Comparison of ENCODE assay signal across 8 mouse cellular contexts in genomic region chr8:64946820-64947697, GRCm38 (mm10). TPM values are rescaled to one million over a fixed set of nuclear protein-coding genes. Genes with fewer than 3 reads are reported as not detected.
DNase-seq lines count a peak whose midpoint lies in the region; ATAC-seq and TF ChIP-seq lines count a peak whose summit lies in the region.

Tmem192 (plus strand) TSS chr8:64947185.

- DNase-seq in CD8-positive naive resting alpha-beta T cell, adult 2 months (ENCODE audit: low read depth in 2 of 2, low spot score in 2 of 2), result peak; percentile 95 to 96
- peak; percentile 77 for DNase-seq in c-Kit-positive CD71-negative TER-119-negative erythroid progenitor cells, embryonic 14.5 days (ENCODE audit: low read depth)
- peak; percentile 94 for DNase-seq in forebrain, embryonic 11.5 days (ENCODE audit: low spot score)
- peak; percentile 97 to 98 for DNase-seq in kidney, postnatal 4 days

- TF ChIP-seq CTCF in testis, adult 2 months (IDR thresholded peaks at IDR 0.05; ENCODE audit: control insufficient read depth, insufficient read depth, insufficient replicate concordance, low read depth, low read length), result no peak

- H3K4me1 ChIP-seq in forebrain, embryonic 11.5 days (replicated peaks; ENCODE audit: control insufficient read depth, insufficient read depth, low read length), result no peaks in the 10 kb centered on the region
- H3K4me1 ChIP-seq in heart, embryonic 16.5 days (ENCODE audit: control insufficient read depth, insufficient read depth, low read length), result no peaks in the 10 kb centered on the region
- no peaks in the 10 kb centered on the region; the same call in 1 of the 2 replicates for H3K4me1 ChIP-seq in liver, embryonic 16.5 days (ENCODE audit: control insufficient read depth, low read depth, low read length)
- peaks cover 19% of the 10 kb centered on the region for H3K4me1 ChIP-seq in neural tube, embryonic 13.5 days (replicated peaks)
- peaks cover 4% of the 10 kb centered on the region for H3K4me1 ChIP-seq in testis, adult 2 months (ENCODE audit: control insufficient read depth, insufficient read depth, low read length)

- no peaks in the 10 kb centered on the region for H3K9me3 ChIP-seq in forebrain, embryonic 11.5 days (ENCODE audit: control insufficient read depth, low read length)
- H3K9me3 ChIP-seq in heart, embryonic 16.5 days (replicated peaks; ENCODE audit: control insufficient read depth, low read length), result no peaks in the 10 kb centered on the region
- no peaks in the 10 kb centered on the region for H3K9me3 ChIP-seq in liver, embryonic 16.5 days (replicated peaks; ENCODE audit: control insufficient read depth, low read length)
- no peaks in the 10 kb centered on the region for H3K9me3 ChIP-seq in neural tube, embryonic 13.5 days

- WGBS in forebrain, embryonic 11.5 days, result 1% methylated on average over 70 of the region's 73 CpGs
- under 1% methylated on average over 70 of the region's 73 CpGs for WGBS in heart, embryonic 16.5 days
- WGBS in liver, embryonic 16.5 days (ENCODE audit: insufficient replicate concordance), result under 1% methylated on average over 72 of the region's 73 CpGs
- 2% methylated on average over 73 of the region's 73 CpGs for WGBS in neural tube, embryonic 13.5 days

- peak within 1 kb of the TSS; percentile 54 for H3K9ac ChIP-seq in forebrain, embryonic 11.5 days (ENCODE audit: low read length)
- peak within 1 kb of the TSS; percentile 84 for H3K9ac ChIP-seq in heart, embryonic 16.5 days (ENCODE audit: low read length)
- peak within 1 kb of the TSS; percentile 74 for H3K9ac ChIP-seq in liver, embryonic 16.5 days (ENCODE audit: low read depth, low read length)
- H3K9ac ChIP-seq in neural tube, embryonic 13.5 days, result peak within 1 kb of the TSS; percentile 73

- ATAC-seq in forebrain, embryonic 11.5 days (replicated peaks; ENCODE audit: low FRiP score), result peak; percentile 96
- ATAC-seq in heart, embryonic 16.5 days (replicated peaks; ENCODE audit: extremely low read depth, insufficient read depth, low FRiP score), result peak; percentile 96
- ATAC-seq in liver, embryonic 16.5 days (ENCODE audit: low read depth), result peak; percentile 94
- peak; percentile 95 for ATAC-seq in neural tube, embryonic 13.5 days (ENCODE audit: low read depth)

- peaks cover 3% of the 10 kb centered on the region; the same call in 1 of the 2 replicates for H3K27me3 ChIP-seq in forebrain, embryonic 11.5 days (ENCODE audit: control insufficient read depth, insufficient read depth, low read length)
- H3K27me3 ChIP-seq in heart, embryonic 16.5 days (ENCODE audit: control insufficient read depth, insufficient read depth, low read length), result peaks cover 2% of the 10 kb centered on the region; the same call in 1 of the 2 replicates
- H3K27me3 ChIP-seq in liver, embryonic 16.5 days (ENCODE audit: control insufficient read depth, insufficient read depth, low read depth, low read length), result no peaks in the 10 kb centered on the region; the same call in 1 of the 2 replicates
- peaks cover 7% of the 10 kb centered on the region; the same call in 1 of the 2 replicates for H3K27me3 ChIP-seq in neural tube, embryonic 13.5 days
- H3K27me3 ChIP-seq in testis, adult 2 months (ENCODE audit: control insufficient read depth, insufficient read depth, low read length), result no peaks in the 10 kb centered on the region

- no peaks in the 10 kb centered on the region for H3K36me3 ChIP-seq in forebrain, embryonic 11.5 days (ENCODE audit: control insufficient read depth, insufficient read depth, low read length)
- H3K36me3 ChIP-seq in heart, embryonic 16.5 days (ENCODE audit: control insufficient read depth, insufficient read depth), result no peaks in the 10 kb centered on the region
- H3K36me3 ChIP-seq in liver, embryonic 16.5 days (ENCODE audit: control insufficient read depth, insufficient read depth), result no peaks in the 10 kb centered on the region
- no peaks in the 10 kb centered on the region for H3K36me3 ChIP-seq in neural tube, embryonic 13.5 days
- H3K36me3 ChIP-seq in testis, adult 2 months (ENCODE audit: control insufficient read depth, insufficient read depth, low read length), result no peaks in the 10 kb centered on the region

- peak within 1 kb of the TSS; percentile 76 for H3K4me3 ChIP-seq in forebrain, embryonic 11.5 days (ENCODE audit: low read depth, low read length)
- H3K4me3 ChIP-seq in heart, embryonic 16.5 days (ENCODE audit: low read length), result peak within 1 kb of the TSS; percentile 94
- H3K4me3 ChIP-seq in liver, embryonic 16.5 days (ENCODE audit: low read depth, low read length), result peak within 1 kb of the TSS; percentile 80
- H3K4me3 ChIP-seq in neural tube, embryonic 13.5 days, result peak within 1 kb of the TSS; percentile 81
- H3K4me3 ChIP-seq in testis, adult 2 months (ENCODE audit: control insufficient read depth, low read depth, low read length), result peak within 1 kb of the TSS; percentile 97

- peak; percentile 20; the same call in 1 of the 2 replicates for TF ChIP-seq POLR2A in testis, adult 2 months (IDR thresholded peaks at IDR 0.05; ENCODE audit: control insufficient read depth, low read depth, low read length)

- H3K27ac ChIP-seq in forebrain, embryonic 11.5 days (ENCODE audit: low read depth, low read length), result no peak within 1 kb of the TSS
- peak within 1 kb of the TSS; percentile 91 for H3K27ac ChIP-seq in heart, embryonic 16.5 days (ENCODE audit: low read length)
- H3K27ac ChIP-seq in liver, embryonic 16.5 days (ENCODE audit: low read length), result peak within 1 kb of the TSS; percentile 84
- H3K27ac ChIP-seq in neural tube, embryonic 13.5 days (replicated peaks), result peak within 1 kb of the TSS; percentile 77
- H3K27ac ChIP-seq in testis, adult 2 months (ENCODE audit: control insufficient read depth, insufficient read depth, low read depth, low read length), result peak within 1 kb of the TSS; percentile 79

- H3K4me2 ChIP-seq in forebrain, embryonic 11.5 days (ENCODE audit: low read depth, low read length, severe bottlenecking), result peak within 1 kb of the TSS; percentile 58
- peak within 1 kb of the TSS; percentile 64 for H3K4me2 ChIP-seq in heart, embryonic 16.5 days (ENCODE audit: low read depth, low read length)
- peak within 1 kb of the TSS; percentile 79 for H3K4me2 ChIP-seq in liver, embryonic 16.5 days (ENCODE audit: low read depth, low read length)
- peak within 1 kb of the TSS; percentile 58 for H3K4me2 ChIP-seq in neural tube, embryonic 13.5 days

RNA-seq across cellular contexts. Expression of gene Tmem192, which starts in this region (rescaled TPM):
- polyA plus RNA-seq in forebrain, embryonic 11.5 days (2014; fragmentation: Nextera tagmentation; extraction: Ambion mirVana), result 14.0 and 17.4 TPM in 2 replicates
- 29.4 and 31.6 TPM in 2 replicates for polyA plus RNA-seq in heart, embryonic 16.5 days (2015; fragmentation: Nextera tagmentation; extraction: Ambion mirVana)
- 11.1 and 11.4 TPM in 2 replicates for polyA plus RNA-seq in liver, embryonic 16.5 days (2015; fragmentation: Nextera tagmentation; extraction: Ambion mirVana)
- 28.8 and 29.0 TPM in 2 replicates for polyA plus RNA-seq in neural tube, embryonic 13.5 days (2015; fragmentation: Nextera tagmentation; extraction: Ambion mirVana)
- polyA plus RNA-seq in testis, adult 2 months (2012; rRNA removed), result 19.9 TPM in 2 replicates
